Mouse (Mus musculus) layer of hippocampus, adult 2 months (tissue): ENCODE measurements at regions not wholly inside any gene's neighbourhood (a gene's known extent, or its start where the extent isn't known, plus 50 kb on each side); places are given as distances from the start of the nearest gene placed in this dataset.

Experiments
- DNase-seq, 2 experiments: peaks; one replicate each; pipeline ENCODE4 v3.0.0; 2022; ENCODE audit warnings: low spot score in 2 of 2
- H3K27ac ChIP-seq: fragments of 200-600 bp; 2 replicates; pipeline ENCODE4 v1.8.1; 2022
- H3K4me3 ChIP-seq: fragments of 200-600 bp; 2 replicates; pipeline ENCODE4 v1.8.1; 2022; ENCODE audit warnings: mild to moderate bottlenecking
- CTCF ChIP-seq: fragments of 200-600 bp; conservative IDR thresholded peaks from 2 replicates; pipeline ENCODE4 v1.8.1; 2022; ENCODE audit warnings: antibody characterized with exemption, mild to moderate bottlenecking, moderate library complexity

DNA sequence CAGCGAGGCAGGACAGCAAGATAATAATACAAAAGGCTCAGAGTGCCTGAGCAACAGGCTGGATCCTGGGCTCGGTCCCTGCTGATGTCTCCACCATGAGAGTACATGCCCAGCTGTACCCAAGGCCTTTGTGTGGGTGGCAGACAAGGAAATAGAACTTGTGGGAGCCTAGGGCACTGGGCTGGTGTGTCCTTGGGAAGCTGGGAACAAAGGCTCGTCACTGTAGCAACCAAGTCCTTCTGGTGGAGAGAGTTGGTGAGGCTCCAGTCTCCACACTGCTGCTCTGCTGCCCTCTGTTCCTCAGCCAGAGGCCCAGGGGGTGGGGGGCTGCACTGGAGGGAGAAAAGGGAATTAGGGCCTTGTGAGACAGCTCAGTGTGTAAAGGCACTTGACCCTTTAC lies 66.2 kb upstream of the Disp3 start:
- TF ChIP-seq CTCF, result no peak
- peak overlapping the region; percentile 46; the same call in 1 of the 2 replicates for H3K27ac ChIP-seq
- no peak overlapping the region for H3K4me3 ChIP-seq
- no peak for DNase-seq

DNA sequence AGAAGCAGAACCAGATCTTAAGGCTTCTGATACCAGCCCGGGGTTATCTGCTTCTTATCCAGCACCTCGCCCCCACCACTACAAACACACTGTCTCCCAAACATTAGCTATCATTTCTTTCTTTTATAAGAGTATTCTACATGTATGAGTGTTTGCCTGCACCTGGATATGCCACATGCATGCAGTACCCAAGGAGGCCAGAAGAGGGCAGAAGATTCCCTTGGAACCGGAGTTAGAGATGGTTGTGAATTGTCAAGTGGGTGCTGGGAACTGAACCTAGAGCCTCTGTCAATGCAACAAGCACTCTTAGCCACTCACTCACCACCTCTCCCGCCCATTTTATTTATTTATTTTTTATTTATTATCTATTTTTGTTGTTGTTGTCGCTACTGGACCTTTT lies 64.9 kb upstream of the Disp3 start:
- TF ChIP-seq CTCF, result peak; percentile 64
- Histone ChIP-seq H3K27ac (no peak overlapping the region), H3K4me3 (no peak overlapping the region)
- no peak for DNase-seq

DNA sequence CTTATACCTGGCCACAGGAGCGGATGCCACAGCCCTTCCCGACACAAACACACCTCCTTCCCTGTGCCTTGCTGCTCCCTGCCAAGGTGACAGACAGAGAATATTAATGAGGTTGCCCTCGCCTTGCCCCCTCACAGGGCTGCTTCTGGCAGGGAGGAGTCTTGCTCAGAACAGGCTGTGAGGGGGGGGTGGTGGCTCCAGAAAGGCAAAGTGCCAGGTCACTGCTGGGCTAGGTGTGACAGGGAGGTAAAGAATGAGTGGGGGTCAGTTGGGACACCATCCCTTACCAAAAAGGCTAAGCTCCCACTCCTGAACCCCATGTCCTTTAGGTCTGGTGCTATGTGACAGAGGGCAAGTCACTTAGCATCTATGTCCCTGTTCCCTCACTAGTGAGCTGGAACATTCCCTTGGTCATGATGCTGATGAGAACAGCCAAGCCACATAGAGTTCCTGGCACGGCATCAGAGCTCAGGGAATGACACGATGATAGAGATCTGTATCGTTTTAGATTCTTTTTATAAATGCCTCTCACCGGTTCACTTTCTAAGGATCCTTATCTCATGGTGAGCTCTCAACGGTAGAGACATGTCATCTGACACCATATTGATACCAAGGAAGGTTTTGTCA lies 53.9 kb upstream of the Disp3 start:
- Histone ChIP-seq H3K27ac (no peak overlapping the region), H3K4me3 (no peak overlapping the region)
- no peak for TF ChIP-seq CTCF
- DNase-seq, result no peak

DNA sequence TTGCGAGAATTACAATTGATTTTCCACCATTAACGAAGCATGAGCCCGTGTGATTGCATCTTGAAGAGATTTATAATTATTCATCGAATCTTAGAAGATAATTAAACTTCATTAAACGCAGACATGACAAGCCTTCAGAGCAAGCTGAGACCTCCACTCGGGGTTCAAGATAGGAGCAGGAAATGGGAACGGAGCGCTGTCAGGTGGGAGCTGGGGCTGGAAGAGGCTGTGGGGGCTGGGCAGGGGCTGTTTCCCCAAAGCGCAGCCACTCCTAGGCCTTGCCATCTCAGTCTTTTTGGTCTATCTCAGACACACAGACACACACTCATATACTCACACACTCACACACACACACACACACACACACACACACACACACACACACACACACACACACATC lies 52.6 kb upstream of the Disp3 start:
- no peak overlapping the region for H3K27ac ChIP-seq
- H3K4me3 ChIP-seq, result no peak overlapping the region
- no peak for TF ChIP-seq CTCF
- no peak for DNase-seq

DNA sequence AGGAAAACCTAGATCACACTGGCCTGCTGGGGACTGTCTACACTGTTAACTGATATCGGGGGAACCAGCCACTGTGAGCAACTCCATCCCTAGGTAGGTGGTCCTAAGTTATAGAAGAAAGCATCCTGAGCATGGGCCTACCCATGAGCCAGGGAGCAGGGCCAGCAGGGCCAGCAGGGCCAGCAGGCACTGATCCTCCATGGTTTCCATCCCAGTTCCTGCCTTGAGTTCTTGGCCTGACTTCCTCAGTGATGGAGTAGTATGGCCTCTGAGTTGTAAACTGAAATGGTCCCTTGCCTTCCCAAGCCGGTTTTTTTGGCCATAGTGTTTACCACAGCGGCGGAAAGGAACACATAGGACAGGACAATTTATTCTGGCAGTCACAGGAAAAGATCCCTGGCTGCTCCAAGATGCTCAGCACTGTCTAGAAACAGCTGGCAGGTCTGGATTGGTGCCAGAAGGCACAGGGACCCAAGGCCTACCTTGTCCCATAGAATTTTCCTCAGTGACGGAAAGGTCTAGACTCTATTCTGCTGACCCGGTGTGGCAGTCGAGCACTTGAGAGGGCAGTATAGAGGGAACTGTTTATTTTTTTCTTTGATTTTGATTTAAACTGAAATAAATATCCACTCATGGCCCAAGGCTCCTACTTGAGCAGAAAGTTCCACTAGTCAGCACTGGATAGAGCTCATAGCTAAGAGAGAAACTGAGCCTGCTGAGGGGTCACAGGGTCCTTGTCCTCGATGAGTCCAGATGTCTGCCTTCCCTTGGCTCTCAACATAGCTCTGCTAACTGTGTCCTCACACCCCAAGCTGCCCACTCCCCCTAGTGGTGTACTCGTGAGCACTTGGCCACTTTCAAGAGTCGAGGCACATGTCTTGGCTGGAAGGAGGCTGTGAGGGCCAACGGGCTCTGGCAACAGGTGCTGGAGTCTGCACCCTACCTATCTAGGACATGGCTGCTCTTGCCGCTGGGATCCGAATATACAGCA lies 50.4 kb upstream of the Disp3 start:
- DNase-seq, result peak; percentile 42 to 43
- no peak overlapping the region for H3K27ac ChIP-seq
- no peak overlapping the region for H3K4me3 ChIP-seq
- peak; percentile 77 for TF ChIP-seq CTCF
